ENCODE assay signal across 8 mouse cellular contexts in the genomic region with DNA sequence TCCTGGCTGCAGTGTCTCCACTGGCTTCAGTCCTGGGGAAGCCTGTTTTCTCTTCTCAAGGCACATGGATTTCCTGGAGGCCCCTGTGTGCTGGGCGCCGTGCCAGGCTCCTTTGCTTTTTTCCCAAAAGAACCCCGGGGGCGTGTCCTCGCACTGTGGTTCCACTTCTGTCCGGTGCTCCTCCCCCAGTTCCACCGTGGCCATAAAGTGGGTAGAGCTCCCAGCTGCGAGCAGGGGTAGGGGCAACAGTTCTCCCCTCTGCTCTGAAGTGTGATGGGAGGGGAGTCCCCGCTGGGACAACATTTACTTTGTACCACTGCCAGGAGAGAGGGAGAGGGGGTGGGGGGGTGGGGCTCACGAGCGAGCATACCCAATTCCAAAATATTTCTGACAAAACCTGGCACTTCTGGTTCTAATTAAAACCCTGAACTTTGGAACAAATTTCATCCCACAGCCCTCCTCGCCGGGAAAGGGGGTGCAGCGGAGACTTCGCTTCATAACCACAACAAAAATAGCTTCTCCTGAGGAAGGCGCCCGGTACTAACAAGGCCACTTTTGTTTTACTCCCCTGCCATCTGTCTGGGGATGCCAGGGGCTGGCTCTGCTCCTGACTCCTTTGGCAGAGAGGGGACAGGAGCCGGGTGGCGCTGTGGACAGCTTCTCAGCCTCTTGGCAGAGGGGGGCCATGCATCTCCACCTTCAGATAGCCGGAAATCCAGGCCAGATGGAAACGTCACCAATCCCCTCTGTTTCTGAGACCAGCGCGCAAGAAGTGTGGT. TPM values are rescaled to one million over a fixed set of nuclear protein-coding genes. Genes with fewer than 3 reads are reported as not detected.
DNase-seq lines count a peak whose midpoint lies in the region; ATAC-seq and TF ChIP-seq lines count a peak whose summit lies in the region.

No protein-coding gene starts in this region.

- no peaks in the 10 kb centered on the region for H3K27me3 ChIP-seq in forebrain, embryonic 13.5 days
- no peaks in the 10 kb centered on the region for H3K27me3 ChIP-seq in heart, embryonic 15.5 days
- no peaks in the 10 kb centered on the region for H3K27me3 ChIP-seq in neural tube, embryonic 14.5 days (ENCODE audit: control insufficient read depth, insufficient read depth, low read length)
- no peaks in the 10 kb centered on the region for H3K27me3 ChIP-seq in thymus, adult 2 months (ENCODE audit: control insufficient read depth, insufficient read depth, low read length)

- no peaks in the 10 kb centered on the region for H3K9me3 ChIP-seq in forebrain, embryonic 13.5 days (replicated peaks)
- H3K9me3 ChIP-seq in heart, embryonic 15.5 days (replicated peaks) = no peaks in the 10 kb centered on the region
- H3K9me3 ChIP-seq in neural tube, embryonic 14.5 days (ENCODE audit: control insufficient read depth, low read length) = no peaks in the 10 kb centered on the region

- H3K27ac ChIP-seq in forebrain, embryonic 13.5 days = peak overlapping the region; percentile 83
- H3K27ac ChIP-seq in heart, embryonic 15.5 days = peak overlapping the region; percentile 80
- peak overlapping the region; percentile 55; the same call in 1 of the 2 replicates for H3K27ac ChIP-seq in neural tube, embryonic 14.5 days (ENCODE audit: low read depth, low read length)
- no peak overlapping the region for H3K27ac ChIP-seq in thymus, adult 2 months (ENCODE audit: control insufficient read depth, insufficient read depth, low read length)

- DNase-seq in 416B (ENCODE audit: low read depth) (peak; percentile 33), liver (peak; percentile 81)
- DNase-seq in brain, embryonic 14.5 days (ENCODE audit: low read depth) = peak; percentile 97
- peak; percentile 94 for DNase-seq in kidney, postnatal 14 days
- no peak for DNase-seq in thymus, adult 2 months

- H3K9ac ChIP-seq in forebrain, embryonic 13.5 days = no peak overlapping the region; the same call in 1 of the 2 replicates
- H3K9ac ChIP-seq in heart, embryonic 15.5 days = no peak overlapping the region
- no peak overlapping the region for H3K9ac ChIP-seq in neural tube, embryonic 14.5 days (replicated peaks; ENCODE audit: low read depth, low read length)

- WGBS in forebrain, embryonic 13.5 days = 13% methylated on average over 23 of the region's 23 CpGs
- WGBS in heart, embryonic 15.5 days = 15% methylated on average over 23 of the region's 23 CpGs
- WGBS in neural tube, embryonic 14.5 days = 16% methylated on average over 23 of the region's 23 CpGs
- 13% methylated on average over 23 of the region's 23 CpGs for WGBS in thymus, adult 2 months

- H3K4me2 ChIP-seq in forebrain, embryonic 13.5 days = peak overlapping the region; percentile 45
- peak overlapping the region; percentile 63 for H3K4me2 ChIP-seq in heart, embryonic 15.5 days
- H3K4me2 ChIP-seq in neural tube, embryonic 14.5 days (ENCODE audit: low read depth, low read length) = peak overlapping the region; percentile 32; the same call in 1 of the 2 replicates

- no peak for TF ChIP-seq POLR2A in brain, embryonic 14.5 days (IDR thresholded peaks at IDR 0.05; ENCODE audit: borderline replicate concordance, extremely low read depth, insufficient read depth, insufficient read length, poor library complexity, severe bottlenecking)
- no peak for TF ChIP-seq POLR2A in thymus, adult 2 months (IDR thresholded peaks at IDR 0.05; ENCODE audit: control insufficient read depth, extremely low read depth, insufficient read depth, low read length, poor library complexity)

- TF ChIP-seq CTCF in brain, embryonic 14.5 days (IDR thresholded peaks at IDR 0.05; ENCODE audit: borderline replicate concordance, extremely low read depth, insufficient read depth, insufficient read length) = no peak
- no peak for TF ChIP-seq CTCF in thymus, adult 2 months (IDR thresholded peaks at IDR 0.05; ENCODE audit: borderline replicate concordance, control insufficient read depth, extremely low read depth, insufficient read depth, low read length, poor library complexity)

- H3K4me1 ChIP-seq in forebrain, embryonic 13.5 days = peaks cover 46% of the 10 kb centered on the region
- peaks cover 22% of the 10 kb centered on the region for H3K4me1 ChIP-seq in heart, embryonic 15.5 days (replicated peaks)
- H3K4me1 ChIP-seq in neural tube, embryonic 14.5 days (ENCODE audit: control insufficient read depth, insufficient read depth, low read length) = peaks cover 6% of the 10 kb centered on the region; the same call in 1 of the 2 replicates
- H3K4me1 ChIP-seq in thymus, adult 2 months (replicated peaks; ENCODE audit: control insufficient read depth, insufficient read depth, low read length) = peaks cover 9% of the 10 kb centered on the region

- peak; percentile 93 for ATAC-seq in forebrain, embryonic 13.5 days
- peak; percentile 90 for ATAC-seq in heart, embryonic 15.5 days (replicated peaks; ENCODE audit: insufficient number of reproducible peaks, insufficient read depth, low FRiP score, low read depth)
- peak; percentile 87 for ATAC-seq in neural tube, embryonic 14.5 days (ENCODE audit: low read depth)

- H3K36me3 ChIP-seq in forebrain, embryonic 13.5 days (ENCODE audit: poor library complexity, severe bottlenecking) = no peaks in the 10 kb centered on the region
- H3K36me3 ChIP-seq in heart, embryonic 15.5 days = no peaks in the 10 kb centered on the region
- no peaks in the 10 kb centered on the region for H3K36me3 ChIP-seq in neural tube, embryonic 14.5 days (ENCODE audit: control insufficient read depth, insufficient read depth, low read length)
- H3K36me3 ChIP-seq in thymus, adult 2 months (ENCODE audit: control insufficient read depth, insufficient read depth, low read length) = no peaks in the 10 kb centered on the region

- 0 out of 2 replicates have a peak overlapping the region, but pooled peaks have one; percentile 12 for H3K4me3 ChIP-seq in forebrain, embryonic 13.5 days
- H3K4me3 ChIP-seq in heart, embryonic 15.5 days = peak overlapping the region; percentile 38
- H3K4me3 ChIP-seq in neural tube, embryonic 14.5 days (ENCODE audit: low read depth, low read length) = no peak overlapping the region
- H3K4me3 ChIP-seq in thymus, adult 2 months (ENCODE audit: control insufficient read depth, insufficient read depth, low read length) = no peak overlapping the region

RNA-seq across cellular contexts. Expression of a gene that starts 49.2 kb away (rescaled TPM):
- polyA plus RNA-seq in brain, embryonic 14.5 days (2012; rRNA removed) = 20.2 and 22.7 TPM in 2 replicates
- polyA plus RNA-seq in forebrain, embryonic 13.5 days (2015; fragmentation: Nextera tagmentation; extraction: Ambion mirVana) = 14.0 and 15.5 TPM in 2 replicates
- polyA plus RNA-seq in heart, embryonic 15.5 days (2015; fragmentation: Nextera tagmentation; extraction: Ambion mirVana) = 5.0 and 5.8 TPM in 2 replicates
- 15.7 and 16.0 TPM in 2 replicates for polyA plus RNA-seq in neural tube, embryonic 14.5 days (2014; fragmentation: Nextera tagmentation; extraction: Ambion mirVana)
- polyA plus RNA-seq in thymus, adult 2 months (2012; rRNA removed) = 8.7 and 10.8 TPM in 2 replicates

RNA-seq across cellular contexts. Expression of a gene that starts 49.4 kb away (rescaled TPM):
- polyA plus RNA-seq in brain, embryonic 14.5 days (2012; rRNA removed) = 79.6 and 97.9 TPM in 2 replicates
- polyA plus RNA-seq in forebrain, embryonic 13.5 days (2015; fragmentation: Nextera tagmentation; extraction: Ambion mirVana) = 7.0 and 9.0 TPM in 2 replicates
- 0.97 and 1.6 TPM in 2 replicates for polyA plus RNA-seq in heart, embryonic 15.5 days (2015; fragmentation: Nextera tagmentation; extraction: Ambion mirVana)
- 11.8 and 20.3 TPM in 2 replicates for polyA plus RNA-seq in neural tube, embryonic 14.5 days (2014; fragmentation: Nextera tagmentation; extraction: Ambion mirVana)
- polyA plus RNA-seq in thymus, adult 2 months (2012; rRNA removed) = 2.0 and 2.7 TPM in 2 replicates

Comparison
In these comparisons a context has a peak if more than half of its experiments do, and no peak if none do; other contexts are left out.
1. H3K4me3 ChIP-seq: peak in forebrain, embryonic 13.5 days (single experiment) and heart, embryonic 15.5 days (single experiment); none in neural tube, embryonic 14.5 days (single experiment) and thymus, adult 2 months (single experiment).
2. Peak in every context shown above with its lines, with median percentiles within 50 percentile points of each other: ATAC-seq and H3K4me2 ChIP-seq.